Mouse (Mus musculus) kidney, adult 2 months (tissue): ENCODE results near the gene Fbxw22.

Experiments used
- CTCF ChIP-seq: fragments of 200-500 bp; conservative IDR thresholded peaks from 2 replicates; pipeline ENCODE4 v1.5.1; 2011; ENCODE audit warnings: low read depth, mild to moderate bottlenecking, control low read depth, low read length, moderate library complexity, mixed read lengths; ENCODE audit not compliant: insufficient read depth, insufficient read length
- POLR2A ChIP-seq: fragments of 200-500 bp; IDR thresholded peaks from one replicate; pipeline ENCODE4 v1.6.1; 2011; ENCODE audit warnings: low read depth, low read length, control low read depth

- TF ChIP-seq CTCF (no peak), POLR2A (no peak)
Measured at GRCm38 (mm10) chr9:109432956-109433355, 28.9 kb upstream of the Fbxw22 start.
